Mouse (Mus musculus) MEL (cell line): ENCODE results near the gene Tfpi.

Experiments used
- CTCF ChIP-seq, 3 experiments: IDR thresholded peaks in 2 of 3; conservative IDR thresholded peaks in 1 of 3; 2 replicates each; pipeline ENCODE4 v1.5.1; 2011 to 2012; ENCODE audit warnings: low read length in 3 of 3, low read depth in 2 of 3, mild to moderate bottlenecking in 2 of 3, improper control_type of control experiment in 1 of 3, inconsistent platforms in 1 of 3, mixed read lengths in 1 of 3, moderate library complexity in 1 of 3; ENCODE audit not compliant: control insufficient read depth in 1 of 3, insufficient read depth in 1 of 3, poor library complexity in 1 of 3, severe bottlenecking in 1 of 3
- MXI1 ChIP-seq: IDR thresholded peaks from 2 replicates; pipeline ENCODE4 v1.6.1; 2011; ENCODE audit warnings: mild to moderate bottlenecking, low read depth, low read length, improper control_type of control experiment
- POLR2A ChIP-seq, 2 experiments: IDR thresholded peaks; 2 replicates each; pipeline ENCODE4 v1.6.1; 2011 to 2012; ENCODE audit warnings: low read length in 2 of 2, mild to moderate bottlenecking in 2 of 2, control low read depth in 1 of 2, improper control_type of control experiment in 1 of 2, low read depth in 1 of 2, moderate library complexity in 1 of 2; ENCODE audit not compliant: control insufficient read depth in 1 of 2, insufficient read depth in 1 of 2, poor library complexity in 1 of 2

DNA sequence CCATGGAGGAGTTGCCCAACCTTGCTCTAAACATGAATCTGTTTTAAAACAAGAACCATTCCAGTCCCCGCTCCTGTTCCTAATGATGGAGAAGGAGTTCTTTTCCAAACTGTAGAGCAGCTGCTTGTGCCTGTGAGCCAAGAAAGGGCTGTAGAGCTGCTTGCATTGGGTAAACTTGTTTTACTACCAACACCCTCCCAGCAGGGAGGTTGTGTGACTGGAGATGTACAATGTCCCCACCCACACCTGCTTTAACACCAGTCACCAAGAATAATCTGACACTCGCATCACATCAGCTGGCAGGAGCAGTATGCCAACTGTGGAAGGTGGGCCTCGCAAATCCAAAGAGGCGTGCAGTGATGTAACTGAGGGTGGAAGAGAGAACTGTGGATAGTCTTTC, 34.5 kb upstream of the Tfpi start:
- no peak for TF ChIP-seq CTCF (IDR thresholded peaks at IDR 0.05 in 2 of 3, conservative IDR thresholded peaks at IDR 0.05 in 1 of 3; ENCODE audit: control insufficient read depth in 1 of 3, insufficient read depth in 1 of 3, low read depth in 2 of 3, low read length in 3 of 3, poor library complexity in 1 of 3, severe bottlenecking in 1 of 3)
- no peak for TF ChIP-seq MXI1
- no peak for TF ChIP-seq POLR2A (IDR thresholded peaks at IDR 0.05; ENCODE audit: control insufficient read depth in 1 of 2, insufficient read depth in 1 of 2, low read depth in 1 of 2, low read length in 2 of 2, poor library complexity in 1 of 2)
